Mouse (Mus musculus) lung, adult 2 months (tissue): ENCODE measurements around the gene Eri2.

Experiments
- CTCF ChIP-seq: fragments of 200-500 bp; IDR thresholded peaks from 2 replicates; pipeline ENCODE4 v1.5.1; 2011; ENCODE audit warnings: mild to moderate bottlenecking, low read length, control low read depth; ENCODE audit not compliant: insufficient read depth
- POLR2A ChIP-seq: fragments of 200-500 bp; IDR thresholded peaks from 2 replicates; pipeline ENCODE4 v1.6.1; 2011; ENCODE audit warnings: low read depth, mild to moderate bottlenecking, control low read depth, low read length, borderline replicate concordance; ENCODE audit errors: extremely low read depth

- no peak for TF ChIP-seq CTCF
- no peak for TF ChIP-seq POLR2A
Measured at GRCm38 (mm10) chr7:119720947-119721310, 72.9 kb downstream of the Eri2 start.
